Mouse (Mus musculus): Measurements from ENCODE around the gene Plvap. TPM values are rescaled to one million over a fixed set of nuclear protein-coding genes. Genes with fewer than 3 reads are reported as not detected.
A peak's percentile ranks its signal among the peaks of the same experiment; 100 is the strongest.

Gene Plvap
- total and polyA plus RNA-seq, 3 experiments: 11.7 to 20.4 TPM; not detected in 1

DNA sequence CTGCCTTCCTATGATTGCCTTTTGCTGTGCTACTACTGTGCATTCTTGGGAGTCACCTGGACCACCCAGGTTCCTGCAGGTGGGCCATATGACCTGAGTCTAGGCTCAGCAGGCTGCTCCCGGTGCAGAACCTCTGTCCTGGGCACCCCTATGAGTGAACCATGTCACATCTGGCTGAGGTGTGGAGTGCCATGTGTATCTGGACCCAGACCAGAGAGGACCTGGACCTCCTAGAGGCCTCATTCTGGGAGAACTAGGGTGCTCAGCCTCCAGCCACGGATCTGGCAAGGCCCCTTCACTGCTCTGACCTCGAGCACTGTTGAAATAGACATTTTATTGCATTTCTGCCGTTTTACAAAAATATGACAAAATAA is 35.9 kb downstream of the Plvap start:
- H3K27ac ChIP-seq (ENCODE audit: control insufficient read depth, low read depth, low read length): peak overlapping the region; percentile 76
- H3K9me3 ChIP-seq (replicated peaks; ENCODE audit: insufficient read depth, low read length): no peaks in the 10 kb centered on the region
- H3K4me3 ChIP-seq (ENCODE audit: control insufficient read depth in 1 of 2, insufficient read depth in 1 of 2, low read depth in 2 of 2, low read length in 2 of 2): peak overlapping the region; percentile 59 to 64
- DNase-seq (ENCODE audit: low read depth, low spot score): peak; percentile 39
- no peaks in the 10 kb centered on the region for H3K4me1 ChIP-seq (ENCODE audit: control insufficient read depth in 1 of 2, insufficient read depth in 2 of 2, low read length in 2 of 2)
- H3K27me3 ChIP-seq (ENCODE audit: control insufficient read depth in 1 of 2, insufficient read depth in 2 of 2, low read length in 2 of 2): no peaks in the 10 kb centered on the region
- TF ChIP-seq MAX (IDR thresholded peaks at IDR 0.05; ENCODE audit: low read length): 0 out of 2 replicates have a peak, but pooled peaks have one; percentile 28
- no peak for TF ChIP-seq ETS1 (IDR thresholded peaks at IDR 0.05; ENCODE audit: low read depth, low read length)
- TF ChIP-seq MYC (IDR thresholded peaks at IDR 0.05; ENCODE audit: low read depth, low read length): 0 out of 2 replicates have a peak, but pooled peaks have one; percentile 20
- peak; percentile 24; the same call in 1 of the 2 replicates for TF ChIP-seq POLR2AphosphoS2 (IDR thresholded peaks at IDR 0.05; ENCODE audit: low read length)
- peaks cover 6% of the 10 kb centered on the region for H3K79me2 ChIP-seq (ENCODE audit: control insufficient read depth, insufficient read depth, low read length, poor library complexity)
- H3K9ac ChIP-seq (ENCODE audit: control insufficient read depth, low read depth, low read length, poor library complexity, severe bottlenecking): peak overlapping the region; percentile 90
- 0 out of 4 replicates have a peak, but pooled peaks cover 0 to 2% of the 10 kb centered on the region in 2 experiments for H3K36me3 ChIP-seq (ENCODE audit: control insufficient read depth in 1 of 2, insufficient read depth in 2 of 2, low read length in 2 of 2)

- H3K79me2 ChIP-seq (ENCODE audit: control insufficient read depth, insufficient read depth, low read length, poor library complexity): peaks cover 12% of the 10 kb centered on the region
Observed at GRCm38 (mm10) chr8:71474785-71475701, 36.5 kb downstream of the Plvap start.

DNA sequence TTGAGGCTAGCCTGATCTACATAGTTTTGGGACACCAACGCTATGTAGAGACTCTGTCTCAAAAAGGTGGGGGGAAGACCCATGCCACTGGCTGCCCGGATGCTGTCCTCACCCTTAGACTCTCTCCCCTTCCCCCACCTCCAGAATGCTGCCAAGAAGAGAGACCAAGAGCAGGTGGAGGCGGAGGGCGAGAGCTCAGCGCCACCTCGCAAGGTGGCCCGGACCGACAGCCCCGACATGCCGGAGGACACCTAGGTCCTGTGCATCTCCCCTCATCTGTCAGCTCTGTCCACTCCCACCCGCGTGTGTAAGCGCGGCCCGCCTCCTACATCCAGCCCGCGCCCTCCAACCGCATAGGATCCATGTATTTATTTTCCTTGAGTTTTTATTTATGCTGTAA is 37.2 kb downstream of the Plvap start:
- H3K79me2 ChIP-seq (ENCODE audit: control insufficient read depth, insufficient read depth, low read length, poor library complexity): peaks cover 19% of the 10 kb centered on the region
- no peak overlapping the region for H3K4me3 ChIP-seq (ENCODE audit: control insufficient read depth in 1 of 2, insufficient read depth in 1 of 2, low read depth in 2 of 2, low read length in 2 of 2)
- H3K27me3 ChIP-seq (ENCODE audit: control insufficient read depth in 1 of 2, insufficient read depth in 2 of 2, low read length in 2 of 2): no peaks in the 10 kb centered on the region
- H3K9me3 ChIP-seq (replicated peaks; ENCODE audit: insufficient read depth, low read length): no peaks in the 10 kb centered on the region
- H3K27ac ChIP-seq (ENCODE audit: control insufficient read depth, low read depth, low read length): no peak overlapping the region
- DNase-seq (ENCODE audit: low read depth, low spot score): no peak
- H3K4me1 ChIP-seq (ENCODE audit: control insufficient read depth in 1 of 2, insufficient read depth in 2 of 2, low read length in 2 of 2): peaks cover 0 to 7% of the 10 kb centered on the region in 2 experiments; a peak in 1 of 4 replicates
- TF ChIP-seq POLR2AphosphoS2 (IDR thresholded peaks at IDR 0.05; ENCODE audit: low read length): no peak
- TF ChIP-seq MYB (IDR thresholded peaks at IDR 0.05; ENCODE audit: low read depth, low read length): no peak
- TF ChIP-seq POLR2A (IDR thresholded peaks at IDR 0.05; ENCODE audit: control insufficient read depth in 1 of 2, insufficient read depth in 1 of 2, low read depth in 1 of 2, low read length in 2 of 2, poor library complexity in 1 of 2): no peak
- no peak for TF ChIP-seq GATA1 (IDR thresholded peaks at IDR 0.05; ENCODE audit: low read depth, low read length)
- TF ChIP-seq TAL1 (IDR thresholded peaks at IDR 0.05; ENCODE audit: low read length): no peak
- TF ChIP-seq ZKSCAN1 (IDR thresholded peaks at IDR 0.05; ENCODE audit: low read depth, low read length): no peak
- no peak for TF ChIP-seq ETS1 (IDR thresholded peaks at IDR 0.05; ENCODE audit: low read depth, low read length)
- no peak for TF ChIP-seq TBP (IDR thresholded peaks at IDR 0.05; ENCODE audit: low read depth, low read length)
- no peak for TF ChIP-seq MYC (IDR thresholded peaks at IDR 0.05; ENCODE audit: low read depth, low read length)
- TF ChIP-seq USF2 (IDR thresholded peaks at IDR 0.05; ENCODE audit: borderline replicate concordance in 1 of 2, insufficient read depth in 1 of 2, low read depth in 1 of 2, low read length in 2 of 2): no peak
- no peak for TF ChIP-seq JUND (IDR thresholded peaks at IDR 0.05; ENCODE audit: low read depth, low read length)
- no peak for TF ChIP-seq ELF1 (IDR thresholded peaks at IDR 0.05; ENCODE audit: low read depth, low read length)
- no peak for TF ChIP-seq CHD1 (IDR thresholded peaks at IDR 0.05; ENCODE audit: low read depth, low read length)
- TF ChIP-seq TCF12 (IDR thresholded peaks at IDR 0.05; ENCODE audit: low read depth, low read length): no peak
- no peak for TF ChIP-seq RCOR1 (IDR thresholded peaks at IDR 0.05; ENCODE audit: low read depth, low read length)
- H3K36me3 ChIP-seq (ENCODE audit: control insufficient read depth in 1 of 2, insufficient read depth in 2 of 2, low read length in 2 of 2): peaks cover 0 to 6% of the 10 kb centered on the region in 2 experiments; a peak in 1 of 4 replicates
- no peak overlapping the region for H3K9ac ChIP-seq (ENCODE audit: control insufficient read depth, low read depth, low read length, poor library complexity, severe bottlenecking)

More at GRCm38 (mm10) chr8:71474785-71475701, 36.5 kb downstream of the Plvap start:
- Histone ChIP-seq H3K36me3 (ENCODE audit: control insufficient read depth in 1 of 2, insufficient read depth in 2 of 2, low read length in 2 of 2) (peaks cover 0 to 5% of the 10 kb centered on the region in 2 experiments; a peak in 1 of 4 replicates), H3K4me1 (ENCODE audit: control insufficient read depth in 1 of 2, insufficient read depth in 2 of 2, low read length in 2 of 2) (peaks cover 0 to 4% of the 10 kb centered on the region in 2 experiments; a peak in 1 of 4 replicates), H3K27me3 (ENCODE audit: control insufficient read depth in 1 of 2, insufficient read depth in 2 of 2, low read length in 2 of 2) (no peaks in the 10 kb centered on the region), H3K27ac (ENCODE audit: control insufficient read depth, low read depth, low read length) (no peak overlapping the region), H3K9me3 (replicated peaks; ENCODE audit: insufficient read depth, low read length) (no peaks in the 10 kb centered on the region), H3K4me3 (ENCODE audit: control insufficient read depth in 1 of 2, insufficient read depth in 1 of 2, low read depth in 2 of 2, low read length in 2 of 2) (no peak overlapping the region), H3K9ac (ENCODE audit: control insufficient read depth, low read depth, low read length, poor library complexity, severe bottlenecking) (no peak overlapping the region)
- DNase-seq (ENCODE audit: low read depth, low spot score): no peak
- TF ChIP-seq EP300 (IDR thresholded peaks at IDR 0.05; ENCODE audit: low read depth in 1 of 2, low read length in 2 of 2) (no peak), NRF1 (IDR thresholded peaks at IDR 0.05; ENCODE audit: insufficient read depth, low read depth, low read length, poor library complexity, severe bottlenecking) (no peak), MYC (IDR thresholded peaks at IDR 0.05; ENCODE audit: low read depth, low read length) (no peak), POLR2AphosphoS2 (IDR thresholded peaks at IDR 0.05; ENCODE audit: low read length) (no peak)

Data from MEL (cell line).